Mouse (Mus musculus) thymus, adult 2 months (tissue): Measurements from ENCODE around the gene Adcy10. TPM values are rescaled to one million over a fixed set of nuclear protein-coding genes. Genes with fewer than 3 reads are reported as not detected.

Experiments used
- DNase-seq: peaks from one replicate; pipeline ENCODE4 v3.0.0; 2021
- H3K27ac ChIP-seq: fragments of 200-500 bp; 2 replicates; pipeline ENCODE4 v1.5.1; 2012; ENCODE audit warnings: low read length, control low read depth; ENCODE audit not compliant: control insufficient read depth, insufficient read depth
- H3K27me3 ChIP-seq: fragments of 200-500 bp; 2 replicates; pipeline ENCODE4 v1.6.1; 2012; ENCODE audit warnings: mild to moderate bottlenecking, low read length, moderate library complexity, mixed read lengths; ENCODE audit not compliant: control insufficient read depth, insufficient read depth
- H3K36me3 ChIP-seq: fragments of 200-500 bp; 2 replicates; pipeline ENCODE4 v1.6.1; 2012; ENCODE audit warnings: mild to moderate bottlenecking, low read length, moderate library complexity; ENCODE audit not compliant: control insufficient read depth, insufficient read depth
- H3K4me1 ChIP-seq: fragments of 200-500 bp; replicated peaks from 2 replicates; pipeline ENCODE4 v1.6.1; 2012; ENCODE audit warnings: low read length; ENCODE audit not compliant: control insufficient read depth, insufficient read depth
- H3K4me3 ChIP-seq: fragments of 200-500 bp; 2 replicates; pipeline ENCODE4 v1.5.1; 2012; ENCODE audit warnings: mild to moderate bottlenecking, low read length, control low read depth, moderate library complexity; ENCODE audit not compliant: control insufficient read depth, insufficient read depth
- CTCF ChIP-seq: fragments of 200-500 bp; IDR thresholded peaks from 2 replicates; pipeline ENCODE4 v1.5.1; 2012; ENCODE audit warnings: mild to moderate bottlenecking, control low read depth, low read length, moderate library complexity, borderline replicate concordance; ENCODE audit not compliant: control insufficient read depth, poor library complexity, insufficient read depth; ENCODE audit errors: extremely low read depth
- POLR2A ChIP-seq: fragments of 200-500 bp; IDR thresholded peaks from 2 replicates; pipeline ENCODE4 v1.6.1; 2012; ENCODE audit warnings: mild to moderate bottlenecking, low read length, control low read depth, moderate library complexity; ENCODE audit not compliant: control insufficient read depth, poor library complexity, insufficient read depth; ENCODE audit errors: extremely low read depth
- WGBS: fragments of 180-500 bp; shearing (Covaris S2); methylation state at CpG from one replicate; pipeline ENCODE4 v1.1.7; 2018; 5-methylcytosine and 5-hydroxymethylcytosine counted together
- polyA plus RNA-seq: library from polyadenylated mRNA; depleted of rRNA; stranded (reverse); fragments of >200 nt; gene quantifications from 2 replicates; pipeline ENCODE4 v1.2.3, GENCODE M21; 2012; rRNA removed

Adcy10 gene
- polyA plus RNA-seq: 0.18 and 0.27 TPM in 2 replicates

DNA sequence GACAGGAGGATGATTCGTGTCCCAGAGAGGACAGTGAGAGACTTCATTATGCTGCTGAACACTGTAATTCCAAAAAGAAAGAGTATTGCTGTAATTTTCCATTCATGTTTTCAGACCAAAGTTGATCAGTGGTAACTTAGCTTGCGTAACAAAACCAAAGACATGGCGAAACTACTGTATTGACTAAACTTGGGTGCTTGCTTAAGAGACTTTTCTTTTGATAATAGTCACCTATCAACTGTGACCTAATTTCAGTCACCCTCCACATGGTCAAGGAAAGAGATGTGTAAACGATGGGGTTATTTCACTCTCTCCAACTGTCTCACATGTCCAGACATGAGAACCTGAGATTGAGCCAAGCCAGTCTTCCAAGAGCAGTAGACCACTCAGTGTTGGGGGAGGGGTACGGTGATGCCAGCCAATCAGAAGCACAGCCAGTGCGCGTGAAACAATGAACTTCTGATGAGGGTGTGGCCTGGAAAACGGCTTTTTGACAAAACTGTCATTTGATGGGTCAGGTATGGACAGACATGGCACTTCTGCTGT, at the start of gene Adcy10:
Adcy10 (plus strand) TSS at position 496 of the 546 bp plus-strand sequence.
- no peak for DNase-seq
- no peak within 1 kb of the TSS for H3K4me3 ChIP-seq
- H3K27me3 ChIP-seq: no peaks in the 10 kb centered on the region
- H3K27ac ChIP-seq: no peak within 1 kb of the TSS
- no peak for TF ChIP-seq POLR2A
- TF ChIP-seq CTCF: no peak
- no peaks in the 10 kb centered on the region for H3K4me1 ChIP-seq
- 0 out of 2 replicates have a peak, but pooled peaks cover 9% of the 10 kb centered on the region for H3K36me3 ChIP-seq
- WGBS: 95% methylated on average over 8 of the region's 8 CpGs

DNA sequence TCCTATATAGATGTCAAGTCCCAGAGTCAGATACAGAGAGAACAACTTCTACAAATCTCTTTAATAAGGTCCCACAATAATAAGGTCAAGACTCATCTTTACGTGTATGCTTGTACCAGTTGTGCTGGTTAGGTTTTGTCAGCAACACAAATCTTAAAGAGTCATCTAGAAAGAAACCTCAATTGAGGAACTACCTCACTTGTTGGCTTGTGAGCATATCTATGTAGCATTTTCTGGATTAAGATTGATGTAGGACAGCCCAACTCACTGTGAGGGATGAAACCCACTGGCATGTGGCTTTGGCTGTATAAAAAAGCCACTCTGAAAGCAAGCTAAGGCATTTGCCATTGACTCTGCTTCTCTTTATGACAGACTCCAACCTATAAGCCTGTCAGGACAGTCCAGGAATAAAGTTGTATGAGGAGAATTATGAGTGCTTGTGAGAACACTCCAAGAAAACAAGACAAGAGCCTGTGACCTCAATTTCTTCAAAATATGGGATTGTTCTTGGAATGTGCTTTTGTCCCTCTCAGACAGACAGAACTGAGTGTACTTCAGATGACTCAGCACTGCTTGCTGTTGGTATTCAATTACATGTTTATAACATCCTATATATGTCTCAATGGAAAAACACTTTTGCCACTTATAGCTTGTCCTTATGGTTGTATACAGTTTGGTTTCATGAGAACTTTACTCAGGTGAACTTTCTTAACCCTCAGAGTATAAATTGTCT, 46.5 kb upstream of the Adcy10 start:
- no peaks in the 10 kb centered on the region for H3K4me1 ChIP-seq
- H3K27me3 ChIP-seq: no peaks in the 10 kb centered on the region
- WGBS: 35% methylated on average over 1 of the region's 1 CpGs
- H3K4me3 ChIP-seq: no peak overlapping the region
- H3K36me3 ChIP-seq: no peaks in the 10 kb centered on the region
- no peak overlapping the region for H3K27ac ChIP-seq
- DNase-seq: no peak
- TF ChIP-seq CTCF: no peak
- no peak for TF ChIP-seq POLR2A

DNA sequence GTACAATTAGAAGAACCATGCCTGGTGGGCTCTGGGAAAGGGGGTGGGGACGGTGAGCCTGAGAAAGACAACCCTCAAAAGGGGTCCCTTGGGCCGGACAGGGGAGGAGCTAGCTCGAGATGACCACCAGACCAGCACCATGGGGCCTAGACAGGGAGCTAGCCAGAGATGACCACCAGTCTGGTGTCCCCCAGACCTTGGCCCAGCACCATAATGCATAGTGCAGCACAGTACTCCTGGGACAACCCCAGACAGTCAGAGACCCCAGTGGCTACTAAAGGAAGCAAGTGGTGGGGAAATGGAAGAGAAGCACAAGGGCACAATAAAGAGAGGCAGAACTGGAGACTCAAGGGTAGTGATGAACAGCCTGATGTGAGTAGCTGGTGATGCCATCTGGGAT, 44.2 kb upstream of the Adcy10 start:
- no peaks in the 10 kb centered on the region for H3K36me3 ChIP-seq
- H3K27ac ChIP-seq: no peak overlapping the region
- no peak for DNase-seq
- no peaks in the 10 kb centered on the region for H3K27me3 ChIP-seq
- WGBS: 91% methylated on average over 3 of the region's 3 CpGs
- H3K4me1 ChIP-seq: no peaks in the 10 kb centered on the region
- H3K4me3 ChIP-seq: no peak overlapping the region
- TF ChIP-seq CTCF: no peak
- TF ChIP-seq POLR2A: no peak

DNA sequence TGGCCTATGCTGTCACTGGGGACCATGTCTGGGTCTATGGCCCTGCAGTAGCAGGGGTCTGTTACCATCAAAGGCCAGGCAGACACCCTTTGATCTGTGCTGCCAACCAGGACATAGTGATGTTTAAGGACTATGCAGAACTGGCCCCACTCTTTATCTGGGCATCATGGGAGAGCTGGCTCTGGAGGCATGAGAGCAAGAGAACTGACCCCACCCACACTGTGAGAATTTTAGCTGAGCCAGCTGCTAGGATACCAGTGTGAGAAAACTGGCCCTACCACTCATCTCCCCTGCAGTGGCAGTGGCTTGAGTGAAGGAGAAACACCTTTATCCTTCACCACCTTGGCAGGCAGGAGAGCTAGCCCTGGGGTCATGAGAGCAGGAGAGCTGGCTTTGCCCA, 43.8 kb upstream of the Adcy10 start:
- no peak for TF ChIP-seq CTCF
- no peak for TF ChIP-seq POLR2A
- H3K36me3 ChIP-seq: no peaks in the 10 kb centered on the region
- H3K4me1 ChIP-seq: no peaks in the 10 kb centered on the region
- no peak overlapping the region for H3K27ac ChIP-seq
- no peak overlapping the region for H3K4me3 ChIP-seq
- no peak for DNase-seq
- H3K27me3 ChIP-seq: no peaks in the 10 kb centered on the region

DNA sequence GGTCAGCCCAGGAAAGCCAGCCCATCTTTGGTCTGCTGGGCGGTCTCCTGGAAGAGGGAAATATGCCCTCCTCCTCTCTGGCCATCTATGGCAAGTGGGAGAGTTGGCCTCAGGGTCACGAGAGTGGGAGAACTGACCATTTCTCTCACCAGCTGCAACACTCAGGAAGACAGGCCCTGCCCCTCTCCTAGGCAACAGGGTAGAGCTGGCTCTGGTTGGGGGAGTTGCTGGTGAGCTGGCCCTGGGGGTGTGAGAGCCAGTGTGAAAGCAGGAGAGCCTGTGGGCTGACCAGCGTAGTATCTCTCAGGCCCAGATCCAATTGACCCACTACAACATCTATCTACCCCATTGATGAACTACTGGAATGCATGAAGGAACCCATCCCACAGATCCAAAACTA, 43.3 kb upstream of the Adcy10 start:
- no peak overlapping the region for H3K4me3 ChIP-seq
- H3K27me3 ChIP-seq: no peaks in the 10 kb centered on the region
- H3K27ac ChIP-seq: no peak overlapping the region
- DNase-seq: no peak
- H3K36me3 ChIP-seq: no peaks in the 10 kb centered on the region
- 96% methylated on average over 3 of the region's 3 CpGs for WGBS
- TF ChIP-seq CTCF: no peak
- TF ChIP-seq POLR2A: no peak
- no peaks in the 10 kb centered on the region for H3K4me1 ChIP-seq

DNA sequence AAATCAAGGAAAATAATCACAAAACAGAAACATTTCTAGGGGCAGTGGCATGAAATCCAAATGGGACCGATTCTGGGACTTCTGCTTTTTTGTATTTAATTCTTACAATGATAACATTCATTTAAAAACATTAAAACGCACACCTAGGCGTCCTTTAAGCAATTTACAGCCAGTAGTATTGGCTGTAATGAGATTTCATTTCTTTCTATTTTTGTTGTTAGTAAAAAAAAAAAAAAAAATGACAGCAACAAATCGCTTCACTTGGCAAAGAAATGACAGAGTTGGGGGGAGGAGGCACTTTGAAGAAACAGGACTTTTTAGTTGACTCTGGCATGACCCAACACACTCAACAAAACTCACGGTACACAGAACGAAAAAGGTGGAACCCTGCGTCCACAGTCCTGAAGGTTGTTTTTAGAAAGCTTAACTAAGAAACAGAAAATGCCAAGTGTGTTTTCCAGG, 25.9 kb upstream of the Adcy10 start:
- peak overlapping the region; percentile 72 for H3K4me3 ChIP-seq
- no peaks in the 10 kb centered on the region for H3K27me3 ChIP-seq
- 4% methylated on average over 7 of the region's 7 CpGs for WGBS
- no peaks in the 10 kb centered on the region for H3K36me3 ChIP-seq
- TF ChIP-seq POLR2A (no peak), CTCF (no peak)
- no peak for DNase-seq
- peaks cover 6% of the 10 kb centered on the region for H3K4me1 ChIP-seq
- H3K27ac ChIP-seq: peak overlapping the region; percentile 24; the same call in 1 of the 2 replicates
